Mouse (Mus musculus) heart, postnatal 0 days (tissue): Measurements from ENCODE around the gene Eps15l1. TPM values are rescaled to one million over a fixed set of nuclear protein-coding genes. Genes with fewer than 3 reads are reported as not detected.

ENCODE experiments used
- ATAC-seq: fragments of 200-750 bp; cut with Nextera tagmentation; 2 replicates; pipeline ENCODE4 v1.8.0; 2017; ENCODE audit warnings: low read depth, moderate number of reproducible peaks, moderate library complexity; ENCODE audit not compliant: insufficient read depth
- DNase-seq: peaks from one replicate; pipeline ENCODE4 v3.0.0-alpha.2; 2016; ENCODE audit warnings: low spot score
- H3K27ac ChIP-seq: fragments of 300-500 bp; sonication (generic); 2 replicates; pipeline ENCODE4 v1.5.1; 2014; ENCODE audit warnings: low read depth, mild to moderate bottlenecking
- H3K27me3 ChIP-seq: fragments of 300-500 bp; sonication (generic); 2 replicates; pipeline ENCODE4 v1.6.1; 2014; ENCODE audit warnings: low read length, mixed read lengths; ENCODE audit not compliant: control insufficient read depth, insufficient read depth
- H3K36me3 ChIP-seq: fragments of 300-500 bp; sonication (generic); replicated peaks from 2 replicates; pipeline ENCODE4 v1.6.1; 2014; ENCODE audit warnings: low read length, mixed read lengths; ENCODE audit not compliant: control insufficient read depth, insufficient read depth
- H3K4me1 ChIP-seq: fragments of 300-500 bp; sonication (generic); 2 replicates; pipeline ENCODE4 v1.6.1; 2014; ENCODE audit warnings: antibody characterized with exemption; ENCODE audit not compliant: control insufficient read depth, insufficient read depth
- H3K4me2 ChIP-seq: fragments of 300-500 bp; sonication (generic); 2 replicates; pipeline ENCODE4 v1.6.1; 2014; ENCODE audit warnings: low read depth, mild to moderate bottlenecking, low read length, moderate library complexity
- H3K4me3 ChIP-seq: fragments of 300-500 bp; sonication (generic); 2 replicates; pipeline ENCODE4 v1.5.1; 2014; ENCODE audit warnings: low read depth, low read length
- H3K9ac ChIP-seq: fragments of 300-500 bp; sonication (generic); replicated peaks from 2 replicates; pipeline ENCODE4 v1.6.1; 2014; ENCODE audit warnings: low read depth, low read length, mixed read lengths
- H3K9me3 ChIP-seq: fragments of 300-500 bp; sonication (generic); replicated peaks from 2 replicates; pipeline ENCODE4 v1.6.1; 2016; ENCODE audit warnings: low read length; ENCODE audit not compliant: control insufficient read depth
- CTCF ChIP-seq: IDR thresholded peaks from 2 replicates; pipeline ENCODE4 v1.5.1; 2016; ENCODE audit warnings: antibody characterized with exemption, control low read depth, low read depth
- EP300 ChIP-seq: IDR thresholded peaks from 2 replicates; pipeline ENCODE4 v1.6.1; 2016; ENCODE audit warnings: antibody characterized with exemption, low read depth
- WGBS: fragments of 180-500 bp; shearing (Covaris S2); extraction: QIAGEN DNeasy Blood & Tissue Kit; methylation state at CpG from one replicate; pipeline ENCODE4 v1.1.7; 2014; 5-methylcytosine and 5-hydroxymethylcytosine counted together
- polyA plus RNA-seq: library from polyadenylated mRNA; unstranded; fragments of >200 nt; fragmentation: Nextera tagmentation; extraction: Ambion mirVana; gene quantifications from 2 replicates; pipeline ENCODE4 v1.2.1, GENCODE M21; 2015
- total RNA-seq: library from RNA; depleted of rRNA; stranded (reverse); fragments of >200 nt; gene quantifications from 2 replicates; pipeline ENCODE4 v1.2.3, GENCODE M21; 2014; ENCODE audit warnings: low replicate concordance

Eps15l1 gene
- total and polyA plus RNA-seq, 2 experiments from 2014 or later = 24.9 to 52.7 TPM

- no peak for TF ChIP-seq CTCF
- no peaks in the 10 kb centered on the region for H3K9me3 ChIP-seq
- ATAC-seq (no peak), DNase-seq (no peak)
- H3K4me1 ChIP-seq = peaks cover 7% of the 10 kb centered on the region
- H3K4me2 ChIP-seq = no peak overlapping the region
- 62% methylated on average over 3 of the region's 3 CpGs for WGBS
- no peak overlapping the region for H3K4me3 ChIP-seq
- no peaks in the 10 kb centered on the region for H3K36me3 ChIP-seq
- no peak overlapping the region for H3K9ac ChIP-seq
- no peaks in the 10 kb centered on the region for H3K27me3 ChIP-seq
- H3K27ac ChIP-seq = no peak overlapping the region
These were observed 11.8 kb downstream of the Eps15l1 start for GRCm38 (mm10) chr8:72409443-72409842.

- Histone ChIP-seq H3K27me3 (no peaks in the 10 kb centered on the region), H3K9me3 (no peaks in the 10 kb centered on the region), H3K27ac (no peak overlapping the region), H3K36me3 (no peaks in the 10 kb centered on the region), H3K4me3 (no peak overlapping the region), H3K9ac (no peak overlapping the region), H3K4me2 (no peak overlapping the region), H3K4me1 (no peaks in the 10 kb centered on the region; the same call in 1 of the 2 replicates)
- WGBS = 76% methylated on average over 1 of the region's 1 CpGs
- TF ChIP-seq CTCF = no peak
- TF ChIP-seq EP300 = no peak
- DNase-seq (no peak), ATAC-seq (no peak)
These were observed 13.4 kb downstream of the Eps15l1 start for GRCm38 (mm10) chr8:72407878-72408277.

GRCm38 (mm10) chr8:72402981-72403380, 18.3 kb downstream of the Eps15l1 start:
- DNase-seq = no peak
- H3K36me3 ChIP-seq = peaks cover 20% of the 10 kb centered on the region
- H3K27ac ChIP-seq = no peak overlapping the region
- ATAC-seq = no peak
- H3K4me2 ChIP-seq = no peak overlapping the region
- no peak overlapping the region for H3K9ac ChIP-seq
- H3K9me3 ChIP-seq = no peaks in the 10 kb centered on the region
- no peak overlapping the region for H3K4me3 ChIP-seq
- TF ChIP-seq EP300 = no peak
- no peak for TF ChIP-seq CTCF
- WGBS = 79% methylated on average over 3 of the region's 3 CpGs
- H3K4me1 ChIP-seq = peaks cover 13% of the 10 kb centered on the region
- no peaks in the 10 kb centered on the region for H3K27me3 ChIP-seq

- peaks cover 13% of the 10 kb centered on the region for H3K4me1 ChIP-seq
- DNase-seq = no peak
- no peak overlapping the region for H3K9ac ChIP-seq
- TF ChIP-seq EP300 (no peak), CTCF (no peak)
- no peaks in the 10 kb centered on the region for H3K9me3 ChIP-seq
- no peak for ATAC-seq
- peaks cover 36% of the 10 kb centered on the region for H3K36me3 ChIP-seq
- H3K4me2 ChIP-seq = no peak overlapping the region
- H3K27ac ChIP-seq = no peak overlapping the region
- WGBS = 65% methylated on average over 1 of the region's 1 CpGs
- H3K4me3 ChIP-seq = no peak overlapping the region
- H3K27me3 ChIP-seq = no peaks in the 10 kb centered on the region
These were observed 19.9 kb downstream of the Eps15l1 start for GRCm38 (mm10) chr8:72401381-72401780.

GRCm38 (mm10) chr8:72385737-72386136, 35.5 kb downstream of the Eps15l1 start:
- Histone ChIP-seq H3K4me1 (no peaks in the 10 kb centered on the region), H3K4me2 (no peak overlapping the region), H3K27me3 (no peaks in the 10 kb centered on the region), H3K4me3 (no peak overlapping the region), H3K9me3 (no peaks in the 10 kb centered on the region), H3K9ac (no peak overlapping the region), H3K27ac (no peak overlapping the region), H3K36me3 (peaks cover 98% of the 10 kb centered on the region)
- TF ChIP-seq CTCF = no peak
- no peak for TF ChIP-seq EP300
- ATAC-seq = no peak
- WGBS = 84% methylated on average over 2 of the region's 2 CpGs
- DNase-seq = no peak

GRCm38 (mm10) chr8:72382395-72382794, 38.9 kb downstream of the Eps15l1 start:
- peaks cover 100% of the 10 kb centered on the region for H3K36me3 ChIP-seq
- no peaks in the 10 kb centered on the region for H3K9me3 ChIP-seq
- no peaks in the 10 kb centered on the region for H3K4me1 ChIP-seq
- DNase-seq (no peak), ATAC-seq (peak; percentile 63)
- TF ChIP-seq EP300 (no peak), CTCF (no peak)
- no peak overlapping the region for H3K4me2 ChIP-seq
- H3K27me3 ChIP-seq = no peaks in the 10 kb centered on the region
- no peak overlapping the region for H3K27ac ChIP-seq
- 58% methylated on average over 5 of the region's 5 CpGs for WGBS
- H3K9ac ChIP-seq = no peak overlapping the region
- H3K4me3 ChIP-seq = no peak overlapping the region
